Mouse (Mus musculus): Measurements from ENCODE around the gene Pkn3.
"Not testable (repeated sequence)": the region's sequence is repeated elsewhere in the genome, so short reads cannot be mapped to it uniquely, and the experiment has no call there.

The Pkn3 gene

DNA sequence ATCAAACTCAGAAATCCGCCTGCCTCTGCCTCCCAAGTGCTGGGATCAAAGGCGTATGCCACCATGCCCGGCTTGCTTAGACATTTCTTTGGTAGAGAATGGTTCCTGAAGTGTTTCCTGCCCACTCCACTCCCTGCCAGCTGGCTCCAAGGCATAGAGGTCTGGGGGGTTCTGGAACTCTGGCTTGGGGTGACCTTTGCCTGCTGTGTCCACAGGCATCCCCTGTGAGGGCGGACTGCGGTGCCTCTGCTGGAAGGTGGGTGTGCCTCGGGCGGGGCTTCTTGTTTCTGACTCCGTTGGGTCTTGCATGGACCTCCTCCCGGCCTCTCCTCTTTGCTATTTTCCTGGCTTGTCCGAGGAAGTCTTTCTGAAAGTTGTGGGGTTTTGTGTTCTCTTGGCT lies 59.0 kb downstream of the Pkn3 start:
- in situ Hi-C loops (cut with MboI, MseI): no loop called here

DNA sequence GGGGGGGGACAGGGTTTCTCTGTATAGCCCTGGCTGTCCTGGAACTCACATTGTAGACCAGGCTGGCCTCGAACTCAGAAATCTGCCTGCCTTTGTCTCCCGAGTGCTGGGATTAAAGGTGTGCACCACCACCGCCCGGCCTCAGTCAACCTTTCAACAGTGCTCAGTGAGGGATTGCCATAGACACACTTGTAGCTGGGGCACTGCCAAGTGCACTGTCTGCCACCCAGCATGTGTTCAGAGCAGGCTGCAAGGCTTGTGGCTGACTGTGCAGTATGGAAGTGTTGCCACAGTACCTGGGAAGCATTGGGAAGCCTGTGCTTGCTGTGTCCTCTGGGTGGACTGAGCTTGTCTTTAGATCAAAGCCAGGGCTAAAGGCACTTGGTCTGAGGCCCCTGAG lies 62.5 kb downstream of the Pkn3 start:
- in situ Hi-C loops (cut with MboI, MseI): not testable (repeated sequence)

All from regulatory T cell (primary cell).